Mouse (Mus musculus) spleen, adult 2 months (tissue): ENCODE measurements around the gene Zdhhc17. TPM values are rescaled to one million over a fixed set of nuclear protein-coding genes. Genes with fewer than 3 reads are reported as not detected.

Source experiments
- DNase-seq, 2 experiments: peaks; one replicate each; pipeline versions ENCODE4 v3.0.0 to v3.0.0-alpha.2; 2012 to 2021; ENCODE audit warnings: low spot score in 2 of 2, low read depth in 1 of 2
- H3K27ac ChIP-seq: fragments of 200-500 bp; 2 replicates; pipeline ENCODE4 v1.5.1; 2012; ENCODE audit warnings: low read length, inconsistent platforms; ENCODE audit not compliant: insufficient read depth
- H3K27me3 ChIP-seq: fragments of 200-500 bp; 2 replicates; pipeline ENCODE4 v1.6.1; 2012; ENCODE audit warnings: mild to moderate bottlenecking, moderate library complexity, low read length, inconsistent platforms; ENCODE audit not compliant: control insufficient read depth, insufficient read depth
- H3K36me3 ChIP-seq: fragments of 200-500 bp; 2 replicates; pipeline ENCODE4 v1.6.1; 2012; ENCODE audit warnings: mild to moderate bottlenecking, low read length, inconsistent platforms; ENCODE audit not compliant: control insufficient read depth, insufficient read depth
- H3K4me1 ChIP-seq: fragments of 200-500 bp; 2 replicates; pipeline ENCODE4 v1.6.1; 2011; ENCODE audit warnings: inconsistent platforms; ENCODE audit not compliant: control insufficient read depth, insufficient read depth, insufficient read length
- H3K4me3 ChIP-seq: fragments of 200-500 bp; 2 replicates; pipeline ENCODE4 v1.5.1; 2011; ENCODE audit warnings: mild to moderate bottlenecking, inconsistent platforms; ENCODE audit not compliant: insufficient read depth, insufficient read length; ENCODE audit errors: extremely low read depth
- CTCF ChIP-seq: fragments of 200-500 bp; IDR thresholded peaks from 2 replicates; pipeline ENCODE4 v1.5.1; 2011; ENCODE audit warnings: mild to moderate bottlenecking, inconsistent platforms; ENCODE audit not compliant: insufficient read depth, insufficient read length, insufficient replicate concordance; ENCODE audit errors: extremely low read depth
- POLR2A ChIP-seq: fragments of 200-500 bp; IDR thresholded peaks from 2 replicates; pipeline ENCODE4 v1.6.1; 2011; ENCODE audit warnings: low read depth, low read length, inconsistent platforms
- WGBS: fragments of 180-500 bp; shearing (Covaris S2); methylation state at CpG from one replicate; pipeline ENCODE4 v1.1.7; 2018; 5-methylcytosine and 5-hydroxymethylcytosine counted together
- polyA plus RNA-seq: library from polyadenylated mRNA; depleted of rRNA; stranded (reverse); fragments of >200 nt; gene quantifications from 2 replicates; pipeline ENCODE4 v1.2.3, GENCODE M21; 2012

Zdhhc17 gene
- polyA plus RNA-seq, 1 experiment = 16.9 TPM

GRCm38 (mm10) chr10:110959781-110960180 lies 50.2 kb downstream of the Zdhhc17 start:
- TF ChIP-seq POLR2A = no peak
- H3K36me3 ChIP-seq = peaks cover 17% of the 10 kb centered on the region
- H3K27ac ChIP-seq = no peak overlapping the region
- H3K4me3 ChIP-seq = no peak overlapping the region
- H3K4me1 ChIP-seq = no peaks in the 10 kb centered on the region
- 95% methylated on average over 8 of the region's 8 CpGs for WGBS
- no peak for DNase-seq
- H3K27me3 ChIP-seq = no peaks in the 10 kb centered on the region

GRCm38 (mm10) chr10:110958879-110959278 lies 51.1 kb downstream of the Zdhhc17 start:
- no peaks in the 10 kb centered on the region for H3K27me3 ChIP-seq
- WGBS = 95% methylated on average over 6 of the region's 6 CpGs
- TF ChIP-seq POLR2A = no peak
- TF ChIP-seq CTCF = no peak
- peaks cover 18% of the 10 kb centered on the region for H3K36me3 ChIP-seq
- no peak overlapping the region for H3K27ac ChIP-seq
- DNase-seq = no peak
- H3K4me1 ChIP-seq = no peaks in the 10 kb centered on the region
- H3K4me3 ChIP-seq = no peak overlapping the region

DNA sequence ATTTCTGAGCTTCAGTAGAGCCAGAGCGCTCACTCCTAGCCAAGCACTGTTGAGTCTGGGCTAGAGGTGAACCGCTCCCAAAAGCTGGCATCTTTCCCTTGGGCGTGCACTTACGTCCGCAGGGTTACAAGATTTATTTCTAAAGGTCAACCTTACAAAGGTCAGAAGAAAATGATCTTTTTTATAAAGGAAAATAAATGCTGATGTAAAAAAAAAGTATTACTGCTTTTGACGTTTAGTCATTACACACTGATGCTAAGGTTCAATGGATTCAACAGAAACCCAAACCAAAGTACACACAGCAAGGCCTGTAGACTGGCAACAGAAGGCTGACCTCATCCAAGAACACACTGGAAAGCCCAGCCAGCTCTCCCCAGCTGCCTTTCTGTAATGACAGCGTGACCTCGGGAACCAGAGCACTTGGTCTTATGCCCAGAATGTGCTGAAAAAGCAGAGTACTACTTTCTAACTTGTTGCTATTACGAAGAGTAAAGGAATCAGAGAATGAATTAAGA lies 56.9 kb downstream of the Zdhhc17 start:
- TF ChIP-seq CTCF (no peak), POLR2A (no peak)
- H3K36me3 ChIP-seq = peaks cover 12% of the 10 kb centered on the region
- 87% methylated on average over 9 of the region's 9 CpGs for WGBS
- no peaks in the 10 kb centered on the region for H3K27me3 ChIP-seq
- no peak overlapping the region for H3K27ac ChIP-seq
- no peak overlapping the region for H3K4me3 ChIP-seq
- DNase-seq = no peak
- no peaks in the 10 kb centered on the region; the same call in 1 of the 2 replicates for H3K4me1 ChIP-seq

GRCm38 (mm10) chr10:110952271-110952670 lies 57.7 kb downstream of the Zdhhc17 start:
- peaks cover 15% of the 10 kb centered on the region for H3K36me3 ChIP-seq
- no peak overlapping the region for H3K27ac ChIP-seq
- no peaks in the 10 kb centered on the region for H3K27me3 ChIP-seq
- no peak for DNase-seq
- 93% methylated on average over 8 of the region's 8 CpGs for WGBS
- H3K4me3 ChIP-seq = no peak overlapping the region
- no peak for TF ChIP-seq POLR2A
- TF ChIP-seq CTCF = no peak
- H3K4me1 ChIP-seq = no peaks in the 10 kb centered on the region; the same call in 1 of the 2 replicates

DNA sequence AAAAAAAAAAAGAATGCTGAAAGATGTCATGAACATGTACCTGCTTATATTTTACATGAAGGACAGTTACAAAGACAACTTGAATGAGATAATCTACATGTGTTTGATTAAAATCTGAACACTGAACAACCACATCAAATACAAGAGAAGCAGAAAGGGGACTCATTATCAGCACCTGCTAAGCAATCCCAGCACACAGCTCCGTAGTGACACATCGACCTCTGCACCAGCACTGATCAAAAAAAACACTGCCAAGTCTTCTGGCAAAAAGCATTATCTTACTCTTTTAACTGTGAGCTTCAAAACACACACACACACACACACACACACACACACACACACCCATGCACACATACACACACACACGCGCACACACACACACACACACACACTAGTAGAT lies 58.2 kb downstream of the Zdhhc17 start:
- no peak for DNase-seq
- peaks cover 15% of the 10 kb centered on the region for H3K36me3 ChIP-seq
- H3K4me3 ChIP-seq = no peak overlapping the region
- no peaks in the 10 kb centered on the region; the same call in 1 of the 2 replicates for H3K4me1 ChIP-seq
- no peak for TF ChIP-seq CTCF
- no peak for TF ChIP-seq POLR2A
- no peaks in the 10 kb centered on the region for H3K27me3 ChIP-seq
- H3K27ac ChIP-seq = no peak overlapping the region
- 80% methylated on average over 4 of the region's 4 CpGs for WGBS

DNA sequence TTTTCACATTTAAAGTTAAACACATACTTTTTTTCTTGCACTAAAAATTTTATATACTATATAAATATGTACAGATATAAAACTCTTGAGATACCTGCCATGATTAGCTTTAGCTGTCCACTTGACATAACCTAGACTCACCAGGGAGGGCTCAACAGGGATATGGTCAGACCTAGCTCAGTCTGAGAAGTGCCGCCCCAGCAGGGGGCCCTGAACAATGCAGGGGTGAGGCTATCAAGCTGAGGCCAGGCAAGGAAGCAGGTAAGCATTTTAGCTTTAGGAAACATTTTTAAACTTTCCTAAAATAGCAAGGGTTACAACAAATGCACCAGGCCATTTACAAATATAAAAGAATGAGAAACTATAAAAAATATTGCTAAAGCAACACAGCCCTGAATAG lies 58.8 kb downstream of the Zdhhc17 start:
- no peak overlapping the region for H3K4me3 ChIP-seq
- H3K36me3 ChIP-seq = peaks cover 14% of the 10 kb centered on the region
- WGBS = 95% methylated on average over 1 of the region's 1 CpGs
- no peaks in the 10 kb centered on the region; the same call in 1 of the 2 replicates for H3K4me1 ChIP-seq
- TF ChIP-seq CTCF = no peak
- TF ChIP-seq POLR2A = no peak
- H3K27me3 ChIP-seq = no peaks in the 10 kb centered on the region
- H3K27ac ChIP-seq = no peak overlapping the region
- no peak for DNase-seq

GRCm38 (mm10) chr10:110947574-110947973 lies 62.4 kb downstream of the Zdhhc17 start:
- Histone ChIP-seq H3K4me3 (no peak overlapping the region), H3K4me1 (no peaks in the 10 kb centered on the region; the same call in 1 of the 2 replicates), H3K27ac (no peak overlapping the region), H3K27me3 (no peaks in the 10 kb centered on the region), H3K36me3 (peaks cover 22% of the 10 kb centered on the region)
- TF ChIP-seq POLR2A (no peak), CTCF (no peak)
- WGBS = 94% methylated on average over 4 of the region's 4 CpGs
- DNase-seq = no peak
